Mouse (Mus musculus): ENCODE measurements around the gene Ppp1r35. TPM values are rescaled to one million over a fixed set of nuclear protein-coding genes. Genes with fewer than 3 reads are reported as not detected.
"Not testable (repeated sequence)": the region's sequence is repeated elsewhere in the genome, so short reads cannot be mapped to it uniquely, and the experiment has no call there.

The Ppp1r35 gene
- polyA plus RNA-seq, 2 experiments: 23.1 to 27.0 TPM

- DNase-seq (ENCODE audit: low read depth in 3 of 3, low spot score in 3 of 3) (no peak), ATAC-seq (ENCODE audit: insufficient read depth) (peak; percentile 26; the same call in 1 of the 2 replicates)
- peak overlapping the region; percentile 98 for H3K27ac ChIP-seq
- TF ChIP-seq EP300 (IDR thresholded peaks at IDR 0.05; ENCODE audit: low read depth) (no peak), CTCF (IDR thresholded peaks at IDR 0.05; ENCODE audit: low read depth) (peak; percentile 40)
- H3K4me3 ChIP-seq (ENCODE audit: insufficient read depth in 1 of 2, low read depth in 2 of 2, low read length in 2 of 2): peak overlapping the region; percentile 81 to 96
- peak overlapping the region; percentile 94 for H3K9ac ChIP-seq (replicated peaks)
- no peaks in the 10 kb centered on the region for H3K27me3 ChIP-seq (ENCODE audit: control insufficient read depth, insufficient read depth, low read length)
- H3K4me1 ChIP-seq (replicated peaks; ENCODE audit: control insufficient read depth in 2 of 2, insufficient read depth in 2 of 2, low read length in 1 of 2): peaks cover 27 to 28% of the 10 kb centered on the region in 2 experiments
- peak overlapping the region; percentile 100 for H3K4me2 ChIP-seq (ENCODE audit: low read depth)
- H3K36me3 ChIP-seq (replicated peaks; ENCODE audit: control insufficient read depth, insufficient read depth, low read depth): peaks cover 13% of the 10 kb centered on the region
- 0% methylated on average over 26 of the region's 26 CpGs for WGBS (ENCODE audit: insufficient replicate concordance)
- H3K9me3 ChIP-seq (ENCODE audit: control insufficient read depth, low read length): no peaks in the 10 kb centered on the region
These were observed 31.2 kb upstream of the Ppp1r35 start for GRCm38 (mm10) chr5:137747326-137747961.

- Histone ChIP-seq H3K27me3 (ENCODE audit: control insufficient read depth, insufficient read depth, low read length) (no peaks in the 10 kb centered on the region), H3K36me3 (replicated peaks; ENCODE audit: control insufficient read depth, insufficient read depth, low read depth) (peaks cover 20% of the 10 kb centered on the region), H3K4me2 (ENCODE audit: low read depth) (peak overlapping the region; percentile 100), H3K9me3 (ENCODE audit: control insufficient read depth, low read length) (no peaks in the 10 kb centered on the region), H3K9ac (replicated peaks) (peak overlapping the region; percentile 59), H3K4me1 (replicated peaks; ENCODE audit: control insufficient read depth in 2 of 2, insufficient read depth in 2 of 2, low read length in 1 of 2) (peaks cover 27 to 28% of the 10 kb centered on the region in 2 experiments), H3K4me3 (ENCODE audit: insufficient read depth in 1 of 2, low read depth in 2 of 2, low read length in 2 of 2) (peak overlapping the region; percentile 48 to 81), H3K27ac (peak overlapping the region; percentile 98)
- ATAC-seq (ENCODE audit: insufficient read depth) (no peak), DNase-seq (ENCODE audit: low read depth in 3 of 3, low spot score in 3 of 3) (no peak)
- 28% methylated on average over 5 of the region's 5 CpGs for WGBS (ENCODE audit: insufficient replicate concordance)
- no peak for TF ChIP-seq EP300 (IDR thresholded peaks at IDR 0.05; ENCODE audit: low read depth)
- no peak for TF ChIP-seq CTCF (IDR thresholded peaks at IDR 0.05; ENCODE audit: low read depth)
These were observed 30.4 kb upstream of the Ppp1r35 start for GRCm38 (mm10) chr5:137748130-137748770.

DNA sequence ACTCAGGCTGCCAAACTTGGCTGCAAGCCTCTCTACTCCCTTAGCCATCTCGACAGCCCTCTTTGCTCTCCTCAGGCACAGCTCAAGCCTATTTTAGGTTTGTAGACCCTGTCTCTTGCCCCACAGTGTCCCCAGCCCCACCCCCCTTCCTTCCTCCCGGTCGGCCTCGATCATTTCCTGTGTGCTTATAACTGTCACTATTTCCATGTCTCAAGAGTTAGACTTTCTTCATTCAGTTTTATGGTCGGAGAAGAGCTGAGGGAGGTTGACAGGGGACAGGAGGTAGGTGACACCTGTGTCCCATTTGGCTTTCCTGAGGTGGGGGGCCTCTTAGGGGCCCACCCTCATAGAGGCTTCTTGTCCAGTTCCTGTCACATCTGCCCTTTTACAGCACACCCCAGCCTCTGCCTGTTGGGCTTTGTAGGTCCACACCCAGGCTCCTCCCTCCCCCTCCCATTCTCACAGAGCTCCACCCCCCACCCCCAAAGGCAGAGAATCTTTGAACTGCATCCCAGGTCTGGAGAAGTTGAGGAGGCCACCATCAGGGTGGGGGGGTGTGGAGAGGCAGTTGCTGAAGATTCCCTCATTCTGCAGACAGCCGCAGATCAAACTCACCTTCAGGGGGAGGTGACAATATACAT is 29.3 kb upstream of the Ppp1r35 start:
- Histone ChIP-seq H3K9ac (replicated peaks) (peak overlapping the region; percentile 59), H3K4me2 (ENCODE audit: low read depth) (peak overlapping the region; percentile 100), H3K36me3 (replicated peaks; ENCODE audit: control insufficient read depth, insufficient read depth, low read depth) (peaks cover 30% of the 10 kb centered on the region), H3K27ac (peak overlapping the region; percentile 98), H3K4me1 (replicated peaks; ENCODE audit: control insufficient read depth in 2 of 2, insufficient read depth in 2 of 2, low read length in 1 of 2) (peaks cover 27 to 28% of the 10 kb centered on the region in 2 experiments), H3K27me3 (ENCODE audit: control insufficient read depth, insufficient read depth, low read length) (no peaks in the 10 kb centered on the region), H3K9me3 (ENCODE audit: control insufficient read depth, low read length) (no peaks in the 10 kb centered on the region), H3K4me3 (ENCODE audit: insufficient read depth in 1 of 2, low read depth in 2 of 2, low read length in 2 of 2) (peak overlapping the region; percentile 48 to 81)
- TF ChIP-seq CTCF (IDR thresholded peaks at IDR 0.05; ENCODE audit: low read depth) (no peak), EP300 (IDR thresholded peaks at IDR 0.05; ENCODE audit: low read depth) (no peak)
- DNase-seq (ENCODE audit: low read depth in 3 of 3, low spot score in 3 of 3): no peak
- no peak for ATAC-seq (ENCODE audit: insufficient read depth)
- WGBS (ENCODE audit: insufficient replicate concordance): 13% methylated on average over 6 of the region's 6 CpGs

- not testable (repeated sequence) for H3K4me3 ChIP-seq (ENCODE audit: insufficient read depth in 1 of 2, low read depth in 2 of 2, low read length in 2 of 2); H3K27me3 ChIP-seq (ENCODE audit: control insufficient read depth, insufficient read depth, low read length); H3K4me2 ChIP-seq (ENCODE audit: low read depth); H3K9me3 ChIP-seq (ENCODE audit: control insufficient read depth, low read length); ATAC-seq (ENCODE audit: insufficient read depth); H3K9ac ChIP-seq (replicated peaks); H3K27ac ChIP-seq; DNase-seq (ENCODE audit: low read depth in 3 of 3, low spot score in 3 of 3)
- H3K4me1 ChIP-seq (replicated peaks; ENCODE audit: control insufficient read depth in 2 of 2, insufficient read depth in 2 of 2, low read length in 1 of 2): peaks cover 21 to 23% of the 10 kb centered on the region in 2 experiments
- 90% methylated on average over 7 of the region's 8 CpGs for WGBS (ENCODE audit: insufficient replicate concordance)
- H3K36me3 ChIP-seq (replicated peaks; ENCODE audit: control insufficient read depth, insufficient read depth, low read depth): peaks cover 31% of the 10 kb centered on the region
These were observed 28.4 kb upstream of the Ppp1r35 start for GRCm38 (mm10) chr5:137750212-137750611.

Data from liver, embryonic 14.5 days (tissue).